Mouse (Mus musculus) ES-E14 (cell line): ENCODE measurements at regions not wholly inside any gene's neighbourhood (a gene's known extent, or its start where the extent isn't known, plus 50 kb on each side); places are given as distances from the start of the nearest gene placed in this dataset.

Experiments
- DNase-seq: peaks from one replicate; pipeline ENCODE4 v3.0.0-alpha.2; 2013; ENCODE audit warnings: low read depth, low spot score
- H3K27ac ChIP-seq: 2 replicates; pipeline ENCODE4 v1.5.1; 2012; ENCODE audit warnings: low read depth, mild to moderate bottlenecking, low read length, moderate library complexity, mixed read lengths; ENCODE audit not compliant: poor library complexity, insufficient read depth, severe bottlenecking
- H3K36me3 ChIP-seq: 2 replicates; pipeline ENCODE4 v1.6.1; 2012; ENCODE audit warnings: mild to moderate bottlenecking, low read length, moderate library complexity, mixed read lengths; ENCODE audit not compliant: control insufficient read depth, poor library complexity, insufficient read depth, severe bottlenecking
- H3K4me1 ChIP-seq, 2 experiments: fragments of 150-350 bp in 1 of 2; sonication (generic) in 1 of 2; 2 replicates each; pipeline ENCODE4 v1.6.1; 2012; ENCODE audit warnings: low read length in 2 of 2, mild to moderate bottlenecking in 1 of 2, mixed read lengths in 1 of 2; ENCODE audit not compliant: control insufficient read depth in 2 of 2, insufficient read depth in 2 of 2, poor library complexity in 1 of 2
- H3K4me3 ChIP-seq, 2 experiments: fragments of 150-350 bp in 1 of 2; sonication (generic) in 1 of 2; 2 replicates each; pipeline ENCODE4 v1.5.1; 2012; ENCODE audit warnings: low read length in 2 of 2, low read depth in 1 of 2, mild to moderate bottlenecking in 1 of 2, mixed read lengths in 1 of 2; ENCODE audit not compliant: insufficient read depth in 1 of 2, poor library complexity in 1 of 2, severe bottlenecking in 1 of 2
- H3K9ac ChIP-seq: 2 replicates; pipeline ENCODE4 v1.6.1; 2012; ENCODE audit warnings: low read depth, mild to moderate bottlenecking, low read length, mixed read lengths; ENCODE audit not compliant: poor library complexity, insufficient read depth, severe bottlenecking
- H3K9me3 ChIP-seq: fragments of 150-350 bp; sonication (generic); 2 replicates; pipeline ENCODE4 v1.6.1; 2012; ENCODE audit warnings: low read depth, mild to moderate bottlenecking, low read length; ENCODE audit not compliant: control insufficient read depth, insufficient read depth
- CHD2 ChIP-seq: IDR thresholded peaks from 2 replicates; pipeline ENCODE4 v1.6.1; 2014; ENCODE audit warnings: mild to moderate bottlenecking, low read depth, low read length, inconsistent platforms
- HCFC1 ChIP-seq: IDR thresholded peaks from 2 replicates; pipeline ENCODE4 v1.6.1; 2012; ENCODE audit warnings: low read length, inconsistent platforms, borderline replicate concordance; ENCODE audit not compliant: insufficient read depth
- MAFK ChIP-seq: IDR thresholded peaks from 2 replicates; pipeline ENCODE4 v1.6.1; 2014; ENCODE audit warnings: mild to moderate bottlenecking, low read depth, low read length, inconsistent platforms; ENCODE audit not compliant: insufficient read depth
- ZC3H11A ChIP-seq: IDR thresholded peaks from 2 replicates; pipeline ENCODE4 v1.6.1; 2012; ENCODE audit warnings: low read depth, mild to moderate bottlenecking, inconsistent platforms, low read length, borderline replicate concordance
- ZNF384 ChIP-seq: IDR thresholded peaks from 2 replicates; pipeline ENCODE4 v1.6.1; 2012; ENCODE audit warnings: low read depth, low read length, inconsistent platforms
- in situ Hi-C, 2 experiments: fragments of 600-800 bp; cut with MboI; formaldehyde crosslinking; loops; one replicate each; pipeline ENCODE4 v1.15.1; 2025; ENCODE audit warnings: low sequenced_read_pairs in 2 of 2, inconsistent platforms in 1 of 2; ENCODE audit not compliant: unreplicated experiment in 2 of 2

GRCm38 (mm10) chr4:47796977-47797376 lies 248.0 kb upstream of the Nr4a3 start:
- H3K9ac ChIP-seq = no peak overlapping the region
- no peaks in the 10 kb centered on the region for H3K9me3 ChIP-seq
- no peak for TF ChIP-seq MAFK
- no peak for TF ChIP-seq CHD2
- no peak for TF ChIP-seq ZNF384
- TF ChIP-seq HCFC1 = no peak
- TF ChIP-seq ZC3H11A = no peak
- in situ Hi-C loops = no loop called here
- H3K4me3 ChIP-seq = no peak overlapping the region
- no peaks in the 10 kb centered on the region for H3K4me1 ChIP-seq
- H3K27ac ChIP-seq = no peak overlapping the region
- no peaks in the 10 kb centered on the region for H3K36me3 ChIP-seq
- no peak for DNase-seq

- no peak for DNase-seq
- no peaks in the 10 kb centered on the region for H3K9me3 ChIP-seq
- H3K9ac ChIP-seq = no peak overlapping the region
- H3K36me3 ChIP-seq = no peaks in the 10 kb centered on the region
- in situ Hi-C loops = no loop called here
- no peak overlapping the region for H3K4me3 ChIP-seq
- no peaks in the 10 kb centered on the region for H3K4me1 ChIP-seq
- TF ChIP-seq MAFK = no peak
- no peak for TF ChIP-seq HCFC1
- no peak for TF ChIP-seq ZNF384
- TF ChIP-seq ZC3H11A = no peak
- TF ChIP-seq CHD2 = no peak
- no peak overlapping the region for H3K27ac ChIP-seq
These were observed 245.8 kb upstream of the Nr4a3 start for GRCm38 (mm10) chr4:47799165-47799564.

- no peak for TF ChIP-seq MAFK
- no peak for TF ChIP-seq CHD2
- TF ChIP-seq HCFC1 = no peak
- no peak for TF ChIP-seq ZC3H11A
- no peak for TF ChIP-seq ZNF384
- H3K9me3 ChIP-seq = no peaks in the 10 kb centered on the region
- no peak overlapping the region for H3K9ac ChIP-seq
- no peak overlapping the region for H3K27ac ChIP-seq
- no peak for DNase-seq
- no peak overlapping the region for H3K4me3 ChIP-seq
- no peaks in the 10 kb centered on the region for H3K4me1 ChIP-seq
- in situ Hi-C loops = no loop called here
- no peaks in the 10 kb centered on the region for H3K36me3 ChIP-seq
These were observed 241.8 kb upstream of the Nr4a3 start for GRCm38 (mm10) chr4:47803111-47803510.

GRCm38 (mm10) chr4:47807877-47808276 lies 237.1 kb upstream of the Nr4a3 start:
- Histone ChIP-seq H3K9ac (no peak overlapping the region), H3K27ac (no peak overlapping the region), H3K4me1 (no peaks in the 10 kb centered on the region), H3K4me3 (no peak overlapping the region), H3K9me3 (no peaks in the 10 kb centered on the region), H3K36me3 (no peaks in the 10 kb centered on the region)
- in situ Hi-C loops = no loop called here
- no peak for DNase-seq
- TF ChIP-seq HCFC1 (no peak), CHD2 (no peak), MAFK (no peak), ZC3H11A (no peak), ZNF384 (no peak)

GRCm38 (mm10) chr4:47814030-47814429 lies 230.9 kb upstream of the Nr4a3 start:
- DNase-seq = no peak
- no peak for TF ChIP-seq ZC3H11A
- TF ChIP-seq MAFK = no peak
- no peak for TF ChIP-seq HCFC1
- no peak for TF ChIP-seq ZNF384
- TF ChIP-seq CHD2 = no peak
- Histone ChIP-seq H3K9ac (no peak overlapping the region), H3K36me3 (no peaks in the 10 kb centered on the region), H3K4me3 (no peak overlapping the region), H3K27ac (no peak overlapping the region), H3K4me1 (no peaks in the 10 kb centered on the region), H3K9me3 (no peaks in the 10 kb centered on the region)
- in situ Hi-C loops = no loop called here
